Mouse (Mus musculus): Measurements from ENCODE around the gene Usp35.

- TF ChIP-seq CTCF (IDR thresholded peaks at IDR 0.05; ENCODE audit: low read depth, low read length) (no peak), POLR2A (IDR thresholded peaks at IDR 0.05; ENCODE audit: insufficient read depth, low read length) (no peak)
Measured at GRCm38 (mm10) chr7:97306813-97307212, 25.0 kb downstream of the Usp35 start.
